In the genomic region with DNA sequence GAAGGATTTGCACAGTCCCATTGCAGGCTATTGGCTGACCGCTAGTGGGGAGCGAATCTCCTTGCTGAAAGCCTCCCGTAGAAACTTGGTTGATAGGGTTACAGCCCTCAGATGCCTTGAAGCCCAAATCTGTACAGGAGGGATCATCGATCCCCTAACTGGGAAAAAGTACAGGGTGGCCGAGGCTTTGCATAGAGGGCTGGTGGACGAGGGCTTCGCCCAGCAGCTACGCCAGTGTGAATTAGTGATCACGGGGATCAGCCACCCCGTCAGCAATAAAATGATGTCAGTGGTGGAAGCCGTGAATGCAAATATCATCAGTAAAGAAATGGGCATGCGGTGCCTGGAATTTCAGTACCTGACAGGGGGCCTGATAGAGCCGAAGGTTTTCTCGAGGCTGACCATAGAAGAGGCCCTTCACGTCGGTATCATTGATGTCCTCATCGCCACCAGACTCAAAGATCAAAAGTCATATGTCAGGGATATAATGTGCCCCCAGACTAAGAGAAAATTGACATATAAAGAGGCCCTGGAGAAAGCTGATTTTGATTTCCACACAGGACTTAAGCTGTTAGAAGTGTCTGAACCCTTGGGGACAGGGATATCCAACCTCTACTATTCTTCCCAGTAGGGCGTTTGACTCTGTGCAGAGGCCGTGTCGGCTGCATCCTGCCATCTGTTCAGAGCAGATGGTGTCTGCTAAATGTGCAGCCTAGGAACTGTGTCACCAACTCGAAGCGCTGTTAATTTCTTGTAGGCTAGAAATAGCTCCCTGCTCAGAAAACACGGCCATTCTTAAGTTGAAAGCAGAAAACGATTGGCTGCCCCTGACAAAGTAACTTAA, we compare ENCODE assay signal across 9 mouse cellular contexts.
A peak's percentile ranks its signal among the peaks of the same experiment; 100 is the strongest.
DNase-seq lines count a peak whose midpoint lies in the region; ATAC-seq and TF ChIP-seq lines count a peak whose summit lies in the region.
"Had no signal": no experiment of that assay in that cellular context is flagged by ENCODE, and none has a peak within 500 bp of the region (broad histone marks: within the 10 kb centered on the region; RNA-seq: fewer than 3 reads in every experiment).

No protein-coding gene starts in this region.

- no peaks in the 10 kb centered on the region for H3K9me3 ChIP-seq in forebrain, embryonic 15.5 days
- no peaks in the 10 kb centered on the region for H3K9me3 ChIP-seq in midbrain, embryonic 12.5 days
- H3K9me3 ChIP-seq in heart, embryonic 10.5 days = no peaks in the 10 kb centered on the region
- H3K9me3 ChIP-seq in intestine, postnatal 0 days (ENCODE audit: control insufficient read depth) = no peaks in the 10 kb centered on the region
- H3K9me3 ChIP-seq: liver, embryonic 13.5 days had no signal

- no peak overlapping the region for H3K4me3 ChIP-seq in forebrain, embryonic 15.5 days
- no peak overlapping the region for H3K4me3 ChIP-seq in midbrain, embryonic 12.5 days
- H3K4me3 ChIP-seq in heart, embryonic 10.5 days = no peak overlapping the region
- no peak overlapping the region for H3K4me3 ChIP-seq in intestine, postnatal 0 days (ENCODE audit: low read depth, low read length)
- H3K4me3 ChIP-seq: liver, embryonic 13.5 days had no signal

- H3K4me1 ChIP-seq in forebrain, embryonic 15.5 days = peaks cover 14% of the 10 kb centered on the region
- H3K4me1 ChIP-seq in midbrain, embryonic 12.5 days = peaks cover 26% of the 10 kb centered on the region; the same call in 1 of the 2 replicates
- H3K4me1 ChIP-seq in heart, embryonic 10.5 days = no peaks in the 10 kb centered on the region
- no peaks in the 10 kb centered on the region for H3K4me1 ChIP-seq in intestine, postnatal 0 days (replicated peaks; ENCODE audit: control insufficient read depth, insufficient read depth, low read length)
- H3K4me1 ChIP-seq: liver, embryonic 13.5 days had no signal

- 68% methylated on average over 24 of the region's 24 CpGs for WGBS in forebrain, embryonic 15.5 days
- 48% methylated on average over 24 of the region's 24 CpGs for WGBS in midbrain, embryonic 12.5 days
- WGBS in heart, embryonic 10.5 days = 84% methylated on average over 24 of the region's 24 CpGs
- WGBS in intestine, postnatal 0 days = 87% methylated on average over 24 of the region's 24 CpGs

- peaks cover 43% of the 10 kb centered on the region for H3K36me3 ChIP-seq in forebrain, embryonic 15.5 days
- peaks cover 39% of the 10 kb centered on the region for H3K36me3 ChIP-seq in midbrain, embryonic 12.5 days
- H3K36me3 ChIP-seq in heart, embryonic 10.5 days = peaks cover 45% of the 10 kb centered on the region
- H3K36me3 ChIP-seq in intestine, postnatal 0 days (ENCODE audit: control insufficient read depth, insufficient read depth) = peaks cover 41% of the 10 kb centered on the region

- no peak for TF ChIP-seq CTCF in intestine, postnatal 0 days (IDR thresholded peaks at IDR 0.05; ENCODE audit: low read depth)

- peak; percentile 83 for ATAC-seq in forebrain, embryonic 15.5 days (replicated peaks)
- peak; percentile 89 for ATAC-seq in midbrain, embryonic 12.5 days (ENCODE audit: low FRiP score, low read depth)
- no peak for ATAC-seq in intestine, postnatal 0 days

- DNase-seq in right cerebral cortex, adult 2 months (ENCODE audit: low spot score in 2 of 2) = peak; percentile 64 to 65
- DNase-seq in right cerebral cortex, postnatal 14 days = no peak
- DNase-seq in thymus, postnatal 25 days = peak; percentile 22
- no peak for DNase-seq in heart, embryonic 10.5 days (ENCODE audit: low spot score)
- no peak for DNase-seq in kidney, postnatal 14 days
- DNase-seq: liver, embryonic 13.5 days had no signal

- H3K27ac ChIP-seq in forebrain, embryonic 15.5 days (replicated peaks) = peak overlapping the region; percentile 44; the same call in 1 of the 2 replicates
- peak overlapping the region; percentile 76 for H3K27ac ChIP-seq in midbrain, embryonic 12.5 days (replicated peaks)
- H3K27ac ChIP-seq in heart, embryonic 10.5 days = no peak overlapping the region
- H3K27ac ChIP-seq in intestine, postnatal 0 days (ENCODE audit: low read depth, low read length) = no peak overlapping the region
- H3K27ac ChIP-seq: liver, embryonic 13.5 days had no signal

- H3K4me2 ChIP-seq in forebrain, embryonic 15.5 days (replicated peaks) = no peak overlapping the region
- peak overlapping the region; percentile 16 for H3K4me2 ChIP-seq in midbrain, embryonic 12.5 days (replicated peaks)
- H3K4me2 ChIP-seq in intestine, postnatal 0 days (replicated peaks; ENCODE audit: low read depth) = no peak overlapping the region
- H3K4me2 ChIP-seq: liver, embryonic 13.5 days had no signal

- no peaks in the 10 kb centered on the region for H3K27me3 ChIP-seq in forebrain, embryonic 15.5 days
- H3K27me3 ChIP-seq in midbrain, embryonic 12.5 days = no peaks in the 10 kb centered on the region
- H3K27me3 ChIP-seq in heart, embryonic 10.5 days (ENCODE audit: insufficient read depth, poor library complexity, severe bottlenecking) = no peaks in the 10 kb centered on the region
- H3K27me3 ChIP-seq in intestine, postnatal 0 days (replicated peaks; ENCODE audit: control insufficient read depth, insufficient read depth, low read length) = no peaks in the 10 kb centered on the region
- H3K27me3 ChIP-seq: liver, embryonic 13.5 days had no signal

- no peak overlapping the region for H3K9ac ChIP-seq in forebrain, embryonic 15.5 days (replicated peaks)
- no peak overlapping the region for H3K9ac ChIP-seq in midbrain, embryonic 12.5 days (replicated peaks)
- no peak overlapping the region for H3K9ac ChIP-seq in intestine, postnatal 0 days (ENCODE audit: low read depth, low read length)
- H3K9ac ChIP-seq: liver, embryonic 13.5 days had no signal

Comparison
In these comparisons a context has a peak if more than half of its experiments do, and no peak if none do; other contexts are left out.
1. DNase-seq: peak in right cerebral cortex, adult 2 months (2 of 2) and thymus, postnatal 25 days (single experiment); none in right cerebral cortex, postnatal 14 days (single experiment), heart, embryonic 10.5 days (single experiment) and kidney, postnatal 14 days (single experiment).
2. H3K27ac ChIP-seq: peak in forebrain, embryonic 15.5 days (single experiment) and midbrain, embryonic 12.5 days (single experiment); none in heart, embryonic 10.5 days (single experiment) and intestine, postnatal 0 days (single experiment).